Mouse (Mus musculus): Measurements from ENCODE around the gene Farsa.
A peak's percentile ranks its signal among the peaks of the same experiment; 100 is the strongest.
"Not testable (repeated sequence)": the region's sequence is repeated elsewhere in the genome, so short reads cannot be mapped to it uniquely, and the experiment has no call there.

The Farsa gene

GRCm38 (mm10) chr8:84873016-84873415 is 16.2 kb downstream of the Farsa start:
- DNase-seq (ENCODE audit: low spot score in 2 of 2) = no peak

- DNase-seq (ENCODE audit: low spot score in 2 of 2) = no peak
These were observed 17.6 kb downstream of the Farsa start for GRCm38 (mm10) chr8:84874339-84874738.

- DNase-seq (ENCODE audit: low spot score in 2 of 2) = no peak
These were observed 20.7 kb downstream of the Farsa start for GRCm38 (mm10) chr8:84877297-84878035.

GRCm38 (mm10) chr8:84878915-84879314 is 22.1 kb downstream of the Farsa start:
- DNase-seq (ENCODE audit: low spot score in 2 of 2) = no peak

- DNase-seq (ENCODE audit: low spot score in 2 of 2) = no peak
These were observed 27.9 kb downstream of the Farsa start for GRCm38 (mm10) chr8:84884728-84885127.

GRCm38 (mm10) chr8:84888280-84888679 is 31.5 kb downstream of the Farsa start:
- DNase-seq (ENCODE audit: low spot score in 2 of 2) = no peak

DNA sequence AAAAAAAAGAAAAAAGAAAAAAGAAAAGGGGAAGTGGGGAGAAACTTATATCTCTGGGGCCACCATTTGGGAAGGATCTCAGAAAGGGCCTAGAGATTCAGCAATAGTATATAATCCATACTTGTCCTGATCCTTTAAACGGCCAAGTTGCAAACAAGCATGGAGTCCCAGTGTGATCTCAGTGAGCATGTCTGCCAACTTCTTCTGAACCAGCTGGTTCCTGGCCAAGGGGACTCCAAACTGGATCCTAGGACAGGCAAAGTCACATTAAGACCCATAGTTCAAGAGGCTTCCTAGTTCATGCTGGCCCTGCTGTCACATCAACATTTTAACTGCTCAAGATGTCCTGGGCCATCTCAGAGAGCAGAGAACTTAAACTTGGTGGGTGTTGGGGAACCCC is 32.4 kb downstream of the Farsa start:
- DNase-seq (ENCODE audit: low spot score in 2 of 2) = no peak

DNA sequence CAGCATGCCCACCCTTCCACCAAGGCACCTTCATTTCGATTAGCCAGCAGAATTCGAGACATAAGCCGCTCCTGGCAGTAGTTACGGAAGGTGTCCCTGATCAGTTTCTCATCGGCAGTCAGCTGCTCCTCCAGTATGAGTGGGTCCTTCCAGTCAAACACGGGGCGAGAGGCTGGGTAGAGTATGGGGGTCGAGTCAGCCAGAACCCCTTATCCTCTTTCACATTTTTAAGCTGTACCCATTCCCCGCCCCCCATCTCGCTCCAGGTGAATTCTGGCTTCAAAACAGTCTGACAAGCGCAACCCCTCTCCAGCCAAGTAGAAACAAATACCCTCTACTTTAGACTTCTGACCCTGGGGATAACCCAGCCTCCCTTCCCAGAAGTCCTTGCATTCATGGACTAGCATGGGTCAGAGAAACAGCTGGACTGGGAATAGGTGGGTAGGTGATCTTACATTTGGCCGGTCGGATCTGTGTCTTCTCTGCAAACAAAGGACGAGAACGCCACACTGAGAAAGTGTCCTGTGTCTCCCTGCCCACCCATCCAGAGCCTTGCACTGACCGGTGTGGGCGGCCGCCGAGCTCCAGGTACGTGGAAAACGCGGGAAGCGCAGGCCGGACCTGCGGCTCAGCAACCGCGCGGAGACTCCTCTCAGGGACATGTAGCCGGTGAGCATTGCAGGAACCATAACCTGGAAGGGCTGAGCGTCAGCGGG is 36.4 kb downstream of the Farsa start:
- no peak for DNase-seq (ENCODE audit: low spot score in 2 of 2)

DNA sequence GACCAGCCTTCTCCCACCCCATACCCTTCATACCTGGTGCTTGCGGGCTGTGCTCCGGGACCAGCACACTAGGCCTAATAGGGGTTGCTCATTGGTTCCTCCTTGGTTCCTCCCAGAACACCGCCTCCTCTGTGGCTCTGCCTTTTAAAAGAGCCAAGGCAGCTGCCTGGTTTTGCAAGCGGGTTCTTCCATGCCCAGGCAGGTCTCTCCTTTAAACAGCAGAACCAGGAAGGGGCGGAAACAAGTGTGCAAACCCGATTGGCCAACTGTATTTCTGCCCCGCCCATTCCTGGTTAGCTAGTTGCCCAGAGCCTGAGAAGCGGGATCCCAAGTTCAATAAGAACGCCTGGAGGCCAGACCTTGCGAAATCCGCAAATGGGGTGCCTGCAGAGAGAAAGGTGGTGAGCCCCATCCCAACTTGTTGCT is 36.9 kb downstream of the Farsa start, which contains the start of gene Gcdh:
TSS of gene Gcdh (minus strand) at position 213 of the 426 bp plus-strand sequence.
- peak; percentile 93 to 96 for DNase-seq (ENCODE audit: low spot score in 2 of 2)

DNA sequence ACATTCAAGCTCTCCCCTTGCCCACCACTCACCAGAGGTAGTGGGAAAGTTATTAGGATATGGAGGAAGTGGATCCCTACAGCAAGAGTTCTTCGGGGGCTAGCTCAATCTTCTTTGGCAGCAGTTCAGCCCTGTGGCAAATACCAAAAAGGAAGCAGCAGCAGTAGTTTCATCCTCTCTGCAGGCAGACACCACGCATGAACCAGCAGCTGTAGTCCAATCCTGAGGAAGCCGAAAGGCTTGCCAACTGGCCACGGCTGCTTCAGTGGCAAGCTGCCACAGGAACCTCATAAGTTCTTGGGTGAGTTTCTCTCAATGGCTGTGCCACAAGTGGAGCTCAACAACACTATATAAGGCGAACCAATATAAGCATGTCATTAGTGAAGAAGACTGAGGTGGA is 39.2 kb downstream of the Farsa start:
- no peak for DNase-seq (ENCODE audit: low spot score in 2 of 2)

- no peak for DNase-seq (ENCODE audit: low spot score in 2 of 2)
These were observed 44.3 kb downstream of the Farsa start for GRCm38 (mm10) chr8:84901071-84901470.

GRCm38 (mm10) chr8:84901752-84902151 is 45.0 kb downstream of the Farsa start, which contains the start of gene Klf1:
Klf1 (plus strand) TSS chr8:84901928.
- DNase-seq (ENCODE audit: low spot score in 2 of 2) = no peak

GRCm38 (mm10) chr8:84902367-84902919 is 45.7 kb downstream of the Farsa start:
- DNase-seq (ENCODE audit: low spot score in 2 of 2) = no peak

- DNase-seq (ENCODE audit: low spot score in 2 of 2) = peak; percentile 53 to 93
These were observed 46.3 kb downstream of the Farsa start for GRCm38 (mm10) chr8:84902920-84903661.

GRCm38 (mm10) chr8:84904351-84904750 is 47.6 kb downstream of the Farsa start:
- no peak for DNase-seq (ENCODE audit: low spot score in 2 of 2)

DNA sequence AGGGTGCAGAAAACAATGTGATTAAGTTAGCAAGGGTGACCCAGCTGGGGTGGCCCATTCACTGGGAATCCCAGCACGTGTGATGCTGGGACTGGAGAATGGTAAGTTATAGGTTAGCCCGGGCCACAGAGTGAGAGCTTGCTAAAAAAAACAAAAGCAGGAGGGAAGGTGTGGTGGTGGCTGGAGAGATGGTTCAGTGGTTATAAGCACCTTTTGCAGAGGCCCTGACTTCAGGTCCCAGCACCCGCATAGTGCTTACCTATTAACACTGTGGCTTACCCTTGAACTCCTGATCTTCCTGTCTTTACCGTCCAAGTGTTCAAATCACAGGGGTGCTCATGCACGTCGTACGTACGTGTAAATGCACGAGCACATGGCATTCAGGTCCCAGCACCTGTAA is 50.2 kb downstream of the Farsa start:
- DNase-seq (ENCODE audit: low spot score in 2 of 2) = no peak

GRCm38 (mm10) chr8:84907493-84907892 is 50.7 kb downstream of the Farsa start:
- no peak for DNase-seq (ENCODE audit: low spot score in 2 of 2)

- not testable (repeated sequence) for DNase-seq (ENCODE audit: low spot score in 2 of 2)
These were observed 51.2 kb downstream of the Farsa start for GRCm38 (mm10) chr8:84907979-84908378.

- peak; percentile 79 to 87 for DNase-seq (ENCODE audit: low spot score in 2 of 2)
These were observed 51.8 kb downstream of the Farsa start, which contains the start of gene Dnase2a for GRCm38 (mm10) chr8:84908421-84909161. Dnase2a (plus strand) TSS chr8:84908560.

DNA sequence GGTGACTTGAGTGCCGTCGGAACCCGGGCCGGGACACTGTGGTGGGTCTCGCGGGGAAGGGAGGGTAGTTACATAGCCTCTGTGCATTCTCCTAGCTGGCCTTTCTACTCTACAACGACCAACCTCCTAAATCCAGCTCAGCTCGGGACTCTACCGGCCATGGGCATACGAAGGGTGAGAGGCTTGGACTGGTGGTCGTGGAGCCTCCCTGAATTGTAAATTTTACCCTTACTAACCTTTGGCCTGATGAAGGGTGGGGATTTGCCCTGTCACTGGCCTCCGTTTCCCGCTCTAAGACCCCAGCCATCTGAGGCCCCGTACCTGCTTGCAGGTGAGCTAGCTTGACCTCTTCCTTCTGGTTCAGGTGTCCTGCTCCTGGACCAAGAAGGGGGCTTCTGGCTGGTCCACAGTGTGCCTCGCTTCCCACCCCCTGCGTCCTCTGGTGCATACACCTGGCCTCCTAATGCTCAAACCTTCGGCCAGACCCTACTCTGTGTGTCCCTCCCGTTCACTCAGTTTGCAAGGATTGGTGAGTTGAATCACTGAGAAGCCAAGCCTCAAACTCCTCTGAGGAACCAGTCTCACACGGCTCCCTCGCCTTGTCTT is 52.5 kb downstream of the Farsa start:
- DNase-seq (ENCODE audit: low spot score in 2 of 2) = no peak

- no peak for DNase-seq (ENCODE audit: low spot score in 2 of 2)
These were observed 53.2 kb downstream of the Farsa start for GRCm38 (mm10) chr8:84909949-84910348.
